Mouse (Mus musculus) CH12.LX (cell line): Measurements from ENCODE around the gene Ccdc78. TPM values are rescaled to one million over a fixed set of nuclear protein-coding genes. Genes with fewer than 3 reads are reported as not detected.

ENCODE experiments used
- DNase-seq: peaks from one replicate; pipeline ENCODE4 v3.0.0-alpha.2; 2013; ENCODE audit errors: extremely low read depth
- H3K27ac ChIP-seq: 2 replicates; pipeline ENCODE4 v1.5.1; 2012; ENCODE audit warnings: low read depth, mild to moderate bottlenecking, control low read depth, moderate library complexity; ENCODE audit not compliant: insufficient read depth
- H3K27me3 ChIP-seq: replicated peaks from 2 replicates; pipeline ENCODE3; 2012; ENCODE audit warnings: inconsistent platforms
- H3K36me3 ChIP-seq, 2 experiments: replicated peaks in 1 of 2; 2 replicates each; pipeline versions ENCODE3 to v1.6.1; 2012; ENCODE audit warnings: inconsistent platforms in 1 of 2, low read length in 1 of 2, mild to moderate bottlenecking in 1 of 2, mixed read lengths in 1 of 2, moderate library complexity in 1 of 2; ENCODE audit not compliant: control insufficient read depth in 1 of 2, insufficient read depth in 1 of 2
- H3K4me1 ChIP-seq, 2 experiments: 2 replicates each; pipeline ENCODE4 v1.6.1; 2012; ENCODE audit warnings: inconsistent platforms in 1 of 2, moderate library complexity in 1 of 2; ENCODE audit not compliant: insufficient read depth in 2 of 2, control insufficient read depth in 1 of 2
- H3K4me2 ChIP-seq: 2 replicates; pipeline ENCODE4 v1.6.1; 2012; ENCODE audit warnings: low read depth, mild to moderate bottlenecking, control low read depth; ENCODE audit not compliant: poor library complexity, insufficient read depth, severe bottlenecking
- H3K4me3 ChIP-seq, 3 experiments: fragments of 150-350 bp in 1 of 3; sonication (generic) in 1 of 3; replicated peaks in 1 of 3; 2 replicates each; pipeline versions ENCODE3 to v1.5.1; 2011 to 2012; ENCODE audit warnings: low read depth in 2 of 3, low read length in 2 of 3, mild to moderate bottlenecking in 2 of 3, moderate library complexity in 2 of 3, control low read depth in 1 of 3, improper control_type of control experiment in 1 of 3, inconsistent platforms in 1 of 3, mixed read lengths in 1 of 3; ENCODE audit not compliant: poor library complexity in 1 of 3
- H3K79me2 ChIP-seq: replicated peaks from 2 replicates; pipeline ENCODE4 v1.6.1; 2012; ENCODE audit warnings: mild to moderate bottlenecking, moderate library complexity; ENCODE audit not compliant: control insufficient read depth, poor library complexity, insufficient read depth, severe bottlenecking; ENCODE audit errors: extremely low read depth
- H3K9ac ChIP-seq: 2 replicates; pipeline ENCODE4 v1.6.1; 2012; ENCODE audit warnings: low read depth, mild to moderate bottlenecking, control low read depth, moderate library complexity; ENCODE audit not compliant: insufficient read depth
- H3K9me3 ChIP-seq: replicated peaks from 2 replicates; pipeline ENCODE3; 2012; ENCODE audit warnings: low read length, inconsistent platforms, mixed read lengths
- CHD1 ChIP-seq: IDR thresholded peaks from 2 replicates; pipeline ENCODE4 v1.6.1; 2012; ENCODE audit warnings: low read depth, low read length, improper control_type of control experiment, inconsistent platforms
- E2F4 ChIP-seq: IDR thresholded peaks from 2 replicates; pipeline ENCODE4 v1.6.1; 2011; ENCODE audit warnings: low read depth, low read length, improper control_type of control experiment; ENCODE audit not compliant: insufficient replicate concordance
- HCFC1 ChIP-seq: IDR thresholded peaks from 2 replicates; pipeline ENCODE4 v1.6.1; 2012; ENCODE audit warnings: low read depth, mild to moderate bottlenecking, inconsistent platforms, low read length, improper control_type of control experiment
- JUND ChIP-seq: conservative IDR thresholded peaks from 2 replicates; pipeline ENCODE4 v1.6.1; 2011; ENCODE audit warnings: low read depth, low read length, improper control_type of control experiment
- KAT2A ChIP-seq: IDR thresholded peaks from 2 replicates; pipeline ENCODE4 v1.6.1; 2012; ENCODE audit warnings: low read length, improper control_type of control experiment, inconsistent platforms; ENCODE audit not compliant: insufficient replicate concordance
- MAFK ChIP-seq: IDR thresholded peaks from 2 replicates; pipeline ENCODE4 v1.6.1; 2011; ENCODE audit warnings: low read length, improper control_type of control experiment; ENCODE audit not compliant: insufficient replicate concordance
- MEF2A ChIP-seq: IDR thresholded peaks from 2 replicates; pipeline ENCODE4 v1.6.1; 2014; ENCODE audit warnings: low read depth, mild to moderate bottlenecking, inconsistent platforms, low read length, improper control_type of control experiment, borderline replicate concordance
- NELFE ChIP-seq: IDR thresholded peaks from 2 replicates; pipeline ENCODE4 v1.6.1; 2011; ENCODE audit warnings: low read depth, low read length, improper control_type of control experiment
- NRF1 ChIP-seq: IDR thresholded peaks from 2 replicates; pipeline ENCODE4 v1.6.1; 2014; ENCODE audit warnings: low read depth, mild to moderate bottlenecking, inconsistent platforms, low read length, improper control_type of control experiment, moderate library complexity
- POLR2A ChIP-seq: IDR thresholded peaks from 2 replicates; pipeline ENCODE4 v1.6.1; 2011; ENCODE audit warnings: low read depth, mild to moderate bottlenecking, improper control_type of control experiment, low read length
- RAD21 ChIP-seq: IDR thresholded peaks from 2 replicates; pipeline ENCODE4 v1.6.1; 2011; ENCODE audit warnings: low read depth, mild to moderate bottlenecking, low read length, improper control_type of control experiment, moderate library complexity
- SIN3A ChIP-seq: IDR thresholded peaks from 2 replicates; pipeline ENCODE4 v1.6.1; 2012; ENCODE audit warnings: low read length, improper control_type of control experiment, inconsistent platforms
- SMC3 ChIP-seq: IDR thresholded peaks from 2 replicates; pipeline ENCODE4 v1.6.1; 2011; ENCODE audit warnings: low read depth, low read length, improper control_type of control experiment
- TBP ChIP-seq: conservative IDR thresholded peaks from 2 replicates; pipeline ENCODE4 v1.6.1; 2011; ENCODE audit warnings: low read depth, low read length, improper control_type of control experiment
- TCF12 ChIP-seq: IDR thresholded peaks from 2 replicates; pipeline ENCODE4 v1.6.1; 2014; ENCODE audit warnings: low read depth, mild to moderate bottlenecking, inconsistent platforms, low read length, improper control_type of control experiment
- USF1 ChIP-seq: IDR thresholded peaks from 2 replicates; pipeline ENCODE4 v1.6.1; 2014; ENCODE audit warnings: low read depth, mild to moderate bottlenecking, inconsistent platforms, low read length, improper control_type of control experiment
- ZC3H11A ChIP-seq: IDR thresholded peaks from 2 replicates; pipeline ENCODE4 v1.6.1; 2012; ENCODE audit warnings: low read depth, mild to moderate bottlenecking, inconsistent platforms, low read length, improper control_type of control experiment
- ZMIZ1 ChIP-seq: IDR thresholded peaks from 2 replicates; pipeline ENCODE4 v1.6.1; 2012; ENCODE audit warnings: low read depth, mild to moderate bottlenecking, inconsistent platforms, low read length, improper control_type of control experiment
- dilution Hi-C: fragments of 300-500 bp; cut with MboI; formaldehyde crosslinking; loops from 2 replicates; pipeline ENCODE4 v1.14.3; 2020; ENCODE audit warnings: low sequenced_read_pairs; ENCODE audit not compliant: extremely low pct_unique_long_range_greater_than_20kb, extremely low pct_ligation_motif_present
- in situ Hi-C: fragments of 300-500 bp; cut with MboI; formaldehyde crosslinking; loops from 3 replicates; pipeline ENCODE4 v1.14.3; 2019; ENCODE audit warnings: low sequenced_read_pairs, low pct_ligation_motif_present, low pct_unique_long_range_greater_than_20kb, mixed read lengths
- polyA plus RNA-seq: library from polyadenylated mRNA; unstranded; fragments of >175 nt; gene quantifications from 2 replicates; pipeline ENCODE4 v1.2.1, GENCODE M21; 2012; ENCODE audit warnings: low read depth; ENCODE audit not compliant: insufficient read length
- total RNA-seq, 2 experiments: library from RNA; depleted of rRNA; stranded (reverse); fragments of 300-350 nt in 1 of 2; fragments of >200 nt in 1 of 2; gene quantifications; 2 replicates each; pipeline ENCODE4 v1.2.3; 2012 to 2014

Ccdc78 gene
- total and polyA plus RNA-seq, 3 experiments, result 0.13 to 0.40 (median 0.25) TPM

- Histone ChIP-seq H3K27ac (no peak overlapping the region), H3K4me2 (0 out of 2 replicates have a peak overlapping the region, but pooled peaks have one; percentile 33), H3K9me3 (no peaks in the 10 kb centered on the region), H3K4me3 (no peak overlapping the region), H3K9ac (no peak overlapping the region), H3K27me3 (no peaks in the 10 kb centered on the region), H3K79me2 (peaks cover 14% of the 10 kb centered on the region), H3K36me3 (peaks cover 62 to 76% of the 10 kb centered on the region in 2 experiments), H3K4me1 (peaks cover 16 to 37% of the 10 kb centered on the region in 2 experiments)
- dilution Hi-C loops (no loop called here), in situ Hi-C loops (no loop called here)
- no peak for DNase-seq
- TF ChIP-seq E2F4 (no peak), CHD1 (no peak), KAT2A (no peak), TCF12 (no peak), NELFE (no peak), USF1 (no peak), POLR2A (no peak), JUND (no peak), MAFK (no peak), RAD21 (no peak), SMC3 (no peak), ZC3H11A (no peak), NRF1 (no peak), SIN3A (no peak)
Measured at GRCm38 (mm10) chr17:25834595-25835222, 48.3 kb downstream of the Ccdc78 start.

DNA sequence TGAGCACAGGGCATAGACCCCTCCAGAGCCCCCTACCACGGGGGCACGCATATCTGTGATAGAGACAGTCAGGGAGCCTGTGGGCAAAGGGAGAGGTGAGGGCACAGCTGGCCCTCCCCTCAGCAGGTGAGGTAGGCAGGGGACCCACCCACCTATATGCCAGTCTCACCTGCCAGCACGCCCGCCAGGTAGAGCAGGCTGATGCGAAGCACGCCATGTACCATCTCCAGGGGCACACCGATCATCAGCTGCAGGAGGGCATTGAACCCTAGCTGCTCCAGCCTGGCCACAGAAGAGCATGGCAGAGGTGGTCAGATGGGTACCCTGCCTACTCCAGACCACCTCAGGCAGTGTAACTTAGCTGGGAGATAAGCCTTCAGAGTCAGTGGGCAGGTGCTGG, 48.9 kb downstream of the Ccdc78 start:
- Histone ChIP-seq H3K27ac (no peak overlapping the region), H3K4me3 (no peak overlapping the region), H3K27me3 (no peaks in the 10 kb centered on the region), H3K9me3 (no peaks in the 10 kb centered on the region)
- DNase-seq, result no peak
- dilution Hi-C loops, result no loop called here
- TF ChIP-seq ZMIZ1, result no peak
- TF ChIP-seq TBP, result no peak
- no peak for TF ChIP-seq USF1
- TF ChIP-seq RAD21, result no peak
- no peak for TF ChIP-seq CHD1
- no peak for TF ChIP-seq TCF12
- TF ChIP-seq HCFC1, result no peak
- no peak for TF ChIP-seq MEF2A
- TF ChIP-seq, all 38 proteins: peak for 0
- H3K79me2 ChIP-seq, result peaks cover 14% of the 10 kb centered on the region
- H3K4me2 ChIP-seq, result no peak overlapping the region
- peaks cover 64 to 76% of the 10 kb centered on the region in 2 experiments for H3K36me3 ChIP-seq
- H3K4me1 ChIP-seq, result peaks cover 16 to 35% of the 10 kb centered on the region in 2 experiments
- H3K9ac ChIP-seq, result no peak overlapping the region
- in situ Hi-C loops, result no loop called here
